In the genomic region with DNA sequence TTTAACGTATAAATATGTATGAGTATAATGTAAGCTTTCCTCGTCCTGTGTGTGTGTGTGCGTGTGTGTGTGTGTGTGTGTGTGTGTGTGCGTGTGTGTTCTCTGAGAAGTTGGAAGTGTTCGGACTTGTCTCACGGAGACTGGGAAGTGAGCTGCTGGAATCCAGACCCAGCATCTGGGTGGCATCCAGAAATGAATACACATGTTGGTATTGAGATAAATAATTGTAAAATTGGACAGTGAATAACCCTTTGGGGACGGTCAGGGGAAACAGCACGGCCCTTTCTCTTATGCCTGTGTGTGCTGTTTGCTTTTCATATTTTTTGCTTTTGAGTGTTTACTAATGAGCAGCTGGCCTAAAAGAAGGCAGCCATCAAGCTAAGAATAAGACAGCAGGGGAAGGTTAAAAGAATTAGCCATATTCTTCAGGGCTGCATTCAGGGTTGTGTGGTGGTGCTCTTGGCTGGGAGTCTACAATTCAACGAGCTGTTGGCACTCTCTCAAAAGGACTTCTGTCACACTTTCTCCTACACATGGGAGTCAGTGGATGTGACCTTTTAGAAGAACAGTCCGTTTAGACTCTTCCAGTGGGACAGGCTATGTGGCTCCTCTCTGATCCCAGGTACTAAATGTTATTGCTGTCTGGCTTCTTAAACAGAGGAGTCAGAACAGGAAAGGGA, we compare ENCODE assay signal across 14 mouse cellular contexts. TPM values are rescaled to one million over a fixed set of nuclear protein-coding genes. Genes with fewer than 3 reads are reported as not detected.
A peak's percentile ranks its signal among the peaks of the same experiment; 100 is the strongest.
DNase-seq lines count a peak whose midpoint lies in the region; ATAC-seq and TF ChIP-seq lines count a peak whose summit lies in the region.
"Had no signal": no experiment of that assay in that cellular context is flagged by ENCODE, and none has a peak within 500 bp of the region (broad histone marks: within the 10 kb centered on the region; RNA-seq: fewer than 3 reads in every experiment).

No protein-coding gene starts in this region.

- H3K27me3 ChIP-seq in hindbrain, postnatal 0 days (ENCODE audit: insufficient read depth, low read length): no peaks in the 10 kb centered on the region
- H3K27me3 ChIP-seq in hindbrain, embryonic 13.5 days: no peaks in the 10 kb centered on the region
- H3K27me3 ChIP-seq in midbrain, postnatal 0 days (ENCODE audit: insufficient read depth, low read length): no peaks in the 10 kb centered on the region
- no peaks in the 10 kb centered on the region for H3K27me3 ChIP-seq in midbrain, embryonic 15.5 days (replicated peaks)
- no peaks in the 10 kb centered on the region for H3K27me3 ChIP-seq in neural tube, embryonic 15.5 days (replicated peaks)
- H3K27me3 ChIP-seq: embryonic facial prominence, embryonic 12.5 days had no signal

- DNase-seq in heart, adult 18-20 months: peak; percentile 23 to 28
- no peak for DNase-seq in heart, postnatal 36 days
- DNase-seq in hindbrain, postnatal 0 days (ENCODE audit: low spot score): peak; percentile 71
- peak; percentile 73 for DNase-seq in midbrain, postnatal 0 days (ENCODE audit: low spot score)
- DNase-seq: cerebellum, adult 2 months; kidney, adult 9 months had no signal

- intact Hi-C loops in heart, postnatal 36 days (cut with DNase I): no loop called here

- WGBS in hindbrain, postnatal 0 days: 46% methylated on average over 10 of the region's 10 CpGs
- 67% methylated on average over 10 of the region's 10 CpGs for WGBS in hindbrain, embryonic 13.5 days
- WGBS in midbrain, postnatal 0 days: 66% methylated on average over 10 of the region's 10 CpGs
- WGBS in midbrain, embryonic 15.5 days: 67% methylated on average over 10 of the region's 10 CpGs
- WGBS in neural tube, embryonic 15.5 days: 67% methylated on average over 10 of the region's 10 CpGs

- H3K36me3 ChIP-seq in hindbrain, postnatal 0 days (ENCODE audit: insufficient read depth, low read length): no peaks in the 10 kb centered on the region
- no peaks in the 10 kb centered on the region for H3K36me3 ChIP-seq in hindbrain, embryonic 13.5 days
- H3K36me3 ChIP-seq in midbrain, postnatal 0 days (ENCODE audit: insufficient read depth, low read length): no peaks in the 10 kb centered on the region
- H3K36me3 ChIP-seq in midbrain, embryonic 15.5 days (replicated peaks): no peaks in the 10 kb centered on the region
- H3K36me3 ChIP-seq in neural tube, embryonic 15.5 days: no peaks in the 10 kb centered on the region
- H3K36me3 ChIP-seq: embryonic facial prominence, embryonic 12.5 days; limb, embryonic 10.5 days had no signal

- H3K9me3 ChIP-seq in hindbrain, postnatal 0 days (ENCODE audit: low read length): no peaks in the 10 kb centered on the region
- no peaks in the 10 kb centered on the region for H3K9me3 ChIP-seq in hindbrain, embryonic 13.5 days
- no peaks in the 10 kb centered on the region for H3K9me3 ChIP-seq in midbrain, postnatal 0 days (ENCODE audit: low read length)
- no peaks in the 10 kb centered on the region for H3K9me3 ChIP-seq in midbrain, embryonic 15.5 days
- H3K9me3 ChIP-seq in neural tube, embryonic 15.5 days (replicated peaks): no peaks in the 10 kb centered on the region
- H3K9me3 ChIP-seq: embryonic facial prominence, embryonic 12.5 days; limb, embryonic 10.5 days had no signal

- no peak for TF ChIP-seq CTCF in hindbrain, postnatal 0 days (IDR thresholded peaks at IDR 0.05; ENCODE audit: low read depth)
- no peak for TF ChIP-seq CTCF in midbrain, postnatal 0 days (IDR thresholded peaks at IDR 0.05)

- no peak overlapping the region for H3K9ac ChIP-seq in hindbrain, postnatal 0 days (replicated peaks; ENCODE audit: low read length)
- H3K9ac ChIP-seq in hindbrain, embryonic 13.5 days: no peak overlapping the region
- H3K9ac ChIP-seq in midbrain, postnatal 0 days (replicated peaks; ENCODE audit: low read length, poor library complexity, severe bottlenecking): no peak overlapping the region
- H3K9ac ChIP-seq in midbrain, embryonic 15.5 days: no peak overlapping the region
- no peak overlapping the region for H3K9ac ChIP-seq in neural tube, embryonic 15.5 days (replicated peaks)
- H3K9ac ChIP-seq: embryonic facial prominence, embryonic 12.5 days; liver, embryonic 14.5 days had no signal

- peak; percentile 55 for ATAC-seq in hindbrain, postnatal 0 days
- ATAC-seq in hindbrain, embryonic 13.5 days (ENCODE audit: low FRiP score): no peak
- no peak for ATAC-seq in midbrain, postnatal 0 days (ENCODE audit: low FRiP score)
- ATAC-seq in midbrain, embryonic 15.5 days (replicated peaks): no peak
- ATAC-seq in neural tube, embryonic 15.5 days (ENCODE audit: low FRiP score): no peak
- ATAC-seq in megakaryocyte progenitor cell, adult 5-6 weeks (replicated peaks; ENCODE audit: poor library complexity): no peak

- peak overlapping the region; percentile 41; the same call in 1 of the 2 replicates for H3K27ac ChIP-seq in hindbrain, postnatal 0 days
- no peak overlapping the region for H3K27ac ChIP-seq in hindbrain, embryonic 13.5 days
- H3K27ac ChIP-seq in midbrain, postnatal 0 days (ENCODE audit: low read depth, low read length): no peak overlapping the region
- no peak overlapping the region for H3K27ac ChIP-seq in midbrain, embryonic 15.5 days
- peak overlapping the region; percentile 14; the same call in 1 of the 2 replicates for H3K27ac ChIP-seq in neural tube, embryonic 15.5 days (replicated peaks)
- H3K27ac ChIP-seq: embryonic facial prominence, embryonic 12.5 days; limb, embryonic 10.5 days; liver, embryonic 14.5 days had no signal

- no peak overlapping the region for H3K4me2 ChIP-seq in hindbrain, postnatal 0 days (ENCODE audit: low read depth, low read length)
- H3K4me2 ChIP-seq in hindbrain, embryonic 13.5 days: no peak overlapping the region
- H3K4me2 ChIP-seq in midbrain, postnatal 0 days (ENCODE audit: low read depth, low read length, poor library complexity, severe bottlenecking): no peak overlapping the region
- no peak overlapping the region for H3K4me2 ChIP-seq in midbrain, embryonic 15.5 days
- no peak overlapping the region for H3K4me2 ChIP-seq in neural tube, embryonic 15.5 days
- H3K4me2 ChIP-seq: embryonic facial prominence, embryonic 12.5 days had no signal

- no peak overlapping the region for H3K4me3 ChIP-seq in hindbrain, postnatal 0 days (ENCODE audit: low read length)
- H3K4me3 ChIP-seq in hindbrain, embryonic 13.5 days: no peak overlapping the region
- H3K4me3 ChIP-seq in midbrain, postnatal 0 days (ENCODE audit: low read depth, low read length): no peak overlapping the region
- no peak overlapping the region for H3K4me3 ChIP-seq in midbrain, embryonic 15.5 days
- no peak overlapping the region for H3K4me3 ChIP-seq in neural tube, embryonic 15.5 days (replicated peaks)
- H3K4me3 ChIP-seq: embryonic facial prominence, embryonic 12.5 days; limb, embryonic 10.5 days had no signal

- H3K4me1 ChIP-seq in hindbrain, postnatal 0 days (ENCODE audit: insufficient read depth, low read length): 0 out of 2 replicates have a peak, but pooled peaks cover 2% of the 10 kb centered on the region
- peaks cover 16% of the 10 kb centered on the region for H3K4me1 ChIP-seq in hindbrain, embryonic 13.5 days (replicated peaks)
- no peaks in the 10 kb centered on the region for H3K4me1 ChIP-seq in midbrain, postnatal 0 days (ENCODE audit: insufficient read depth, low read length)
- peaks cover 19% of the 10 kb centered on the region for H3K4me1 ChIP-seq in midbrain, embryonic 15.5 days
- peaks cover 22% of the 10 kb centered on the region for H3K4me1 ChIP-seq in neural tube, embryonic 15.5 days

RNA-seq across cellular contexts. Expression of a gene that starts 11.2 kb away (rescaled TPM):
- total RNA-seq in heart, adult 18-20 months (2021): 10 to 100 TPM; 26.3 to 30.0 TPM
- total RNA-seq in heart, postnatal 36 days (2021): 10 to 100 TPM; 40.0 to 48.9 TPM
- 9.7 and 18.9 TPM in 2 replicates for total RNA-seq in hindbrain, postnatal 0 days (2014; rRNA removed)
- 1.1 and 1.2 TPM in 2 replicates for polyA plus RNA-seq in hindbrain, postnatal 0 days (2015; fragmentation: Nextera tagmentation; extraction: Ambion mirVana)
- 2.0 and 2.1 TPM in 2 replicates for polyA plus RNA-seq in hindbrain, embryonic 13.5 days (2015; fragmentation: Nextera tagmentation; extraction: Ambion mirVana)
- total RNA-seq in midbrain, postnatal 0 days (2014; rRNA removed): 5.5 and 8.1 TPM in 2 replicates
- polyA plus RNA-seq in midbrain, postnatal 0 days (2015; fragmentation: Nextera tagmentation; extraction: Ambion mirVana): 0.92 and 1.2 TPM in 2 replicates
- polyA plus RNA-seq in midbrain, embryonic 15.5 days (2015; fragmentation: Nextera tagmentation; extraction: Ambion mirVana): 1.9 and 2.0 TPM in 2 replicates
- 1.8 and 2.3 TPM in 2 replicates for polyA plus RNA-seq in neural tube, embryonic 15.5 days (2015; fragmentation: Nextera tagmentation; extraction: Ambion mirVana)
- total RNA-seq in megakaryocyte progenitor cell, adult 5-6 weeks (2015): 0.49 TPM in 1 of 2 replicates, not detected in the other
- not detected in 2 replicates for total RNA-seq in megakaryocyte progenitor cell, adult 5-6 weeks (2017)

RNA-seq across cellular contexts. Expression of a gene that starts 19.4 kb away (rescaled TPM):
- total RNA-seq in heart, adult 18-20 months (2021): not detected
- not detected for total RNA-seq in heart, postnatal 36 days (2021)
- 0.26 and 0.72 TPM in 2 replicates for total RNA-seq in hindbrain, postnatal 0 days (2014; rRNA removed)
- 0.23 and 0.28 TPM in 2 replicates for polyA plus RNA-seq in hindbrain, postnatal 0 days (2015; fragmentation: Nextera tagmentation; extraction: Ambion mirVana)
- 0.43 and 0.44 TPM in 2 replicates for polyA plus RNA-seq in hindbrain, embryonic 13.5 days (2015; fragmentation: Nextera tagmentation; extraction: Ambion mirVana)
- total RNA-seq in midbrain, postnatal 0 days (2014; rRNA removed): 0.44 and 0.66 TPM in 2 replicates
- polyA plus RNA-seq in midbrain, postnatal 0 days (2015; fragmentation: Nextera tagmentation; extraction: Ambion mirVana): 0.23 and 0.52 TPM in 2 replicates
- 0.37 and 0.55 TPM in 2 replicates for polyA plus RNA-seq in midbrain, embryonic 15.5 days (2015; fragmentation: Nextera tagmentation; extraction: Ambion mirVana)
- polyA plus RNA-seq in neural tube, embryonic 15.5 days (2015; fragmentation: Nextera tagmentation; extraction: Ambion mirVana): 0.31 and 0.54 TPM in 2 replicates
- 2.3 and 5.6 TPM in 2 replicates for total RNA-seq in megakaryocyte progenitor cell, adult 5-6 weeks (2015)
- 3.5 and 4.6 TPM in 2 replicates for total RNA-seq in megakaryocyte progenitor cell, adult 5-6 weeks (2017)
- polyA plus RNA-seq: C2C12 had no signal

Comparison
In these comparisons a context has a peak if more than half of its experiments do, and no peak if none do; other contexts are left out.
1. DNase-seq: peak in heart, adult 18-20 months (2 of 2), hindbrain, postnatal 0 days (single experiment) and midbrain, postnatal 0 days (single experiment); none in heart, postnatal 36 days (0 of 2).
2. H3K27ac ChIP-seq: peak in hindbrain, postnatal 0 days (single experiment) and neural tube, embryonic 15.5 days (single experiment); none in hindbrain, embryonic 13.5 days (single experiment), midbrain, postnatal 0 days (single experiment) and midbrain, embryonic 15.5 days (single experiment).